26 mouse cellular contexts compared by ENCODE assay signal in the genomic region with DNA sequence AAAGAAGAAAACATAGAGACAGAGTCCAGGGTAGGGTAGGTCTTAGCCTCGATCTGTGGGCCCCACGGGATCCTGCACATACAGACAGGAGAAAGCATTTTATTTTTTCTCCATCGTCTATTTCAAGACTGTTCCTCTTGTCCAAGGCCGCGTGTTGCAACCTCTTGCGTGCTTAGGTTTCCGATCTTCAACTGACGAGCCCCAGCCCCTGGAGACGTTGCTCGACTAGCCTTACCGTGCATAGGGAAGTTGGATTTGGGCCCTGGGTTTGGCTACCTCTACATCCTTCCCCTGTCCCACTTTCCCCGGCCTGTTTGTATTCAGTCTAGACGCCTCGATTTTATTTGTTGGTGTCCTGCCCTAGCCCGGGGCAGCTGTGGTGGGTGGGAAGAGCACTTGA. TPM values are rescaled to one million over a fixed set of nuclear protein-coding genes. Genes with fewer than 3 reads are reported as not detected.
DNase-seq lines count a peak whose midpoint lies in the region; ATAC-seq and TF ChIP-seq lines count a peak whose summit lies in the region.
"Had no signal": no experiment of that assay in that cellular context is flagged by ENCODE, and none has a peak within 500 bp of the region (broad histone marks: within the 10 kb centered on the region; RNA-seq: fewer than 3 reads in every experiment).

No protein-coding gene starts in this region.

- no peaks in the 10 kb centered on the region for H3K9me3 ChIP-seq in stomach, postnatal 0 days (ENCODE audit: control insufficient read depth, low read length)
- H3K9me3 ChIP-seq: hindbrain, embryonic 13.5 days; limb, embryonic 12.5 days; midbrain, embryonic 10.5 days; midbrain, embryonic 15.5 days; neural tube, embryonic 12.5 days had no signal

- 77% methylated on average over 15 of the region's 15 CpGs for WGBS in stomach, postnatal 0 days

- TF ChIP-seq EP300 in stomach, postnatal 0 days (optimal IDR thresholded peaks at IDR 0.05), result no peak

- peak; percentile 73 for DNase-seq in gastrocnemius, adult 2 months
- no peak for DNase-seq in gastrocnemius, postnatal 36 days
- peak; percentile 62 for DNase-seq in adrenal gland, postnatal 14 days
- DNase-seq in layer of hippocampus, adult 11-12 months (ENCODE audit: low spot score), result no peak
- DNase-seq in stomach, postnatal 0 days (ENCODE audit: low spot score), result no peak
- DNase-seq in left cerebral cortex, postnatal 4 days, result no peak
- DNase-seq: B cell, adult 2 months; cerebellum, adult 18-20 months; cerebellum, postnatal 14 days; kidney, adult 8-10 months; kidney, postnatal 4 days; lung, adult 2 months; lung, postnatal 10 days; right cerebral cortex, postnatal 4 days had no signal

- intact Hi-C loops in gastrocnemius, adult 2 months (cut with DNase I), result no loop called here
- intact Hi-C loops in gastrocnemius, postnatal 36 days (cut with DNase I), result loop anchor here (5.0 kb wide), 1 partner anchor 76 kb away; no protein-coding TSS in a partner anchor
- intact Hi-C loops in left cerebral cortex, postnatal 4 days (cut with DNase I), result no loop called here

- TF ChIP-seq CTCF in gastrocnemius, adult 2 months (IDR thresholded peaks at IDR 0.05), result no peak
- no peak for TF ChIP-seq CTCF in stomach, postnatal 0 days (IDR thresholded peaks at IDR 0.05; ENCODE audit: low read depth)

- peaks cover 10% of the 10 kb centered on the region for H3K36me3 ChIP-seq in stomach, postnatal 0 days (ENCODE audit: control insufficient read depth, insufficient read depth, low read length)
- H3K36me3 ChIP-seq: midbrain, embryonic 15.5 days had no signal

- no peak overlapping the region for H3K4me3 ChIP-seq in gastrocnemius, adult 2 months
- H3K4me3 ChIP-seq in brown adipose tissue, adult 24 weeks (ENCODE audit: insufficient read depth, low read depth, low read length), result no peak overlapping the region
- H3K4me3 ChIP-seq in stomach, postnatal 0 days (ENCODE audit: low read depth, low read length), result no peak overlapping the region
- H3K4me3 ChIP-seq: hindbrain, embryonic 13.5 days; limb, embryonic 12.5 days; midbrain, embryonic 10.5 days; midbrain, embryonic 15.5 days; neural tube, embryonic 12.5 days had no signal

- no peak overlapping the region for H3K4me2 ChIP-seq in stomach, postnatal 0 days (replicated peaks; ENCODE audit: low read depth)
- H3K4me2 ChIP-seq: hindbrain, embryonic 13.5 days; limb, embryonic 12.5 days; midbrain, embryonic 15.5 days; neural tube, embryonic 12.5 days had no signal

- no peak overlapping the region for H3K9ac ChIP-seq in stomach, postnatal 0 days (ENCODE audit: low read length)
- H3K9ac ChIP-seq: hindbrain, embryonic 13.5 days; limb, embryonic 12.5 days; midbrain, embryonic 15.5 days; neural tube, embryonic 12.5 days had no signal

- H3K27ac ChIP-seq in gastrocnemius, adult 2 months, result peak overlapping the region; percentile 54
- peak overlapping the region; percentile 80 for H3K27ac ChIP-seq in brown adipose tissue, adult 24 weeks (replicated peaks; ENCODE audit: low read depth, low read length)
- H3K27ac ChIP-seq in stomach, postnatal 0 days (replicated peaks), result no peak overlapping the region
- H3K27ac ChIP-seq: hindbrain, embryonic 13.5 days; kidney, postnatal 0 days; limb, embryonic 12.5 days; macrophage; midbrain, embryonic 10.5 days; midbrain, embryonic 15.5 days; neural tube, embryonic 12.5 days had no signal

- peak; percentile 84 for ATAC-seq in megakaryocyte progenitor cell, adult 5-6 weeks (replicated peaks; ENCODE audit: poor library complexity)
- no peak for ATAC-seq in stomach, postnatal 0 days (ENCODE audit: low FRiP score, low TSS enrichment)
- ATAC-seq: activated CD4-positive, CD25-positive, alpha-beta regulatory T cell, adult 4 months; forebrain, embryonic 14.5 days; intestine, embryonic 16.5 days; midbrain, embryonic 15.5 days had no signal

- H3K4me1 ChIP-seq in brown adipose tissue, adult 24 weeks (ENCODE audit: control insufficient read depth, insufficient read depth, insufficient read length, low read length), result peaks cover 5% of the 10 kb centered on the region
- H3K4me1 ChIP-seq in stomach, postnatal 0 days (replicated peaks; ENCODE audit: control insufficient read depth, insufficient read depth), result no peaks in the 10 kb centered on the region
- H3K4me1 ChIP-seq: limb, embryonic 12.5 days; midbrain, embryonic 15.5 days had no signal

- no peaks in the 10 kb centered on the region for H3K27me3 ChIP-seq in stomach, postnatal 0 days (ENCODE audit: control insufficient read depth, insufficient read depth, low read length)
- H3K27me3 ChIP-seq: hindbrain, embryonic 13.5 days; midbrain, embryonic 15.5 days; neural tube, embryonic 12.5 days had no signal

RNA-seq across cellular contexts. Expression of a gene that starts 18.6 kb away (rescaled TPM):
- total RNA-seq in gastrocnemius, adult 2 months (2021), result 100 to 1,000 TPM; 135 to 219 TPM
- 100 to 1,000 TPM; 137 to 152 TPM for total RNA-seq in gastrocnemius, postnatal 36 days (2021)
- total RNA-seq in adrenal gland, postnatal 14 days (2021), result 422 and 438 TPM in 2 replicates
- polyA plus RNA-seq in brown adipose tissue, adult 24 weeks (2012; ENCODE audit: insufficient read depth, insufficient read length, missing spikeins), result 189 and 214 TPM in 2 replicates
- 32.8 and 38.3 TPM in 2 replicates for total RNA-seq in megakaryocyte progenitor cell, adult 5-6 weeks (2015)
- 47.8 and 54.2 TPM in 2 replicates for total RNA-seq in megakaryocyte progenitor cell, adult 5-6 weeks (2017)
- 2.4 and 3.1 TPM in 2 replicates for polyA plus RNA-seq in stomach, postnatal 0 days (2015; fragmentation: Nextera tagmentation; extraction: Ambion mirVana)
- total RNA-seq in left cerebral cortex, postnatal 4 days (2021), result 10 to 100 TPM; 77.7 to 94.5 TPM
- polyA plus RNA-seq: activated CD4-positive, CD25-positive, alpha-beta regulatory T cell, adult 4 months had no signal

Comparison
In these comparisons a context has a peak if more than half of its experiments do, and no peak if none do; other contexts are left out.
1. DNase-seq: peak in gastrocnemius, adult 2 months (single experiment) and adrenal gland, postnatal 14 days (single experiment); none in gastrocnemius, postnatal 36 days (0 of 2), layer of hippocampus, adult 11-12 months (single experiment), stomach, postnatal 0 days (single experiment) and left cerebral cortex, postnatal 4 days (single experiment).